Mouse (Mus musculus) cortical plate, adult 2 months (tissue): ENCODE measurements around the gene Hoxa7.

Source experiments
- CTCF ChIP-seq: fragments of 200-500 bp; IDR thresholded peaks from 2 replicates; pipeline ENCODE4 v1.5.1; 2011; ENCODE audit warnings: mild to moderate bottlenecking, control low read depth, low read length; ENCODE audit not compliant: insufficient read depth; ENCODE audit errors: extremely low read depth
- POLR2A ChIP-seq: fragments of 200-500 bp; IDR thresholded peaks from 2 replicates; pipeline ENCODE4 v1.6.1; 2011; ENCODE audit warnings: mild to moderate bottlenecking, low read length, control low read depth; ENCODE audit not compliant: insufficient read depth; ENCODE audit errors: extremely low read depth

DNA sequence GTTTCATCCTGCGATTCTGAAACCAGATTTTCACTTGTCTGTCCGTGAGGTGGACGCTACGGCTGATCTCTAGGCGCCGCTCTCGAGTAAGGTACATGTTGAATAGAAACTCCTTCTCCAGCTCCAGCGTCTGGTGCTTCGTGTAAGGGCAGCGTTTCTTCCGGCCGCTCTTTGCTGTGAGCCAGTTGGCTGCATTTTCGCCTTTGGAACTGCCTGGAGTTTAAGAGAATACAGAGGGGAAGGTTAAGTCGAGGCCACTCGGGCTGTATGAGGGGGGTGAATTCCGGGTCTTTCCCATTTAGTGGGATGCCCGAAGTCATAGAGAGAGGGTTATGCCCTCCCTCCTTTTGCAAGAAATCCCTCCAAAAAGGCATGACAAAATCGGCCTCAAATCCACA is 10.9 kb upstream of the Hoxa7 start:
- TF ChIP-seq CTCF (no peak), POLR2A (no peak)
